Mouse (Mus musculus) kidney, adult 2 months (tissue): ENCODE results near the gene Tbc1d10a. TPM values are rescaled to one million over a fixed set of nuclear protein-coding genes. Genes with fewer than 3 reads are reported as not detected.

Source experiments
- DNase-seq: peaks from one replicate; pipeline ENCODE4 v3.0.0; 2021
- H3K27ac ChIP-seq: fragments of 200-500 bp; 2 replicates; pipeline ENCODE4 v1.5.1; 2012; ENCODE audit warnings: low read depth, low read length, control low read depth, inconsistent platforms; ENCODE audit not compliant: insufficient read depth
- H3K27me3 ChIP-seq: fragments of 200-500 bp; replicated peaks from 2 replicates; pipeline ENCODE4 v1.6.1; 2012; ENCODE audit warnings: mild to moderate bottlenecking, moderate library complexity, low read length, inconsistent platforms; ENCODE audit not compliant: control insufficient read depth, insufficient read depth
- H3K36me3 ChIP-seq: fragments of 200-500 bp; 2 replicates; pipeline ENCODE4 v1.6.1; 2012; ENCODE audit warnings: mild to moderate bottlenecking, moderate library complexity, low read length, inconsistent platforms; ENCODE audit not compliant: control insufficient read depth, insufficient read depth
- H3K4me1 ChIP-seq: fragments of 200-500 bp; 2 replicates; pipeline ENCODE4 v1.6.1; 2011; ENCODE audit warnings: low read length; ENCODE audit not compliant: control insufficient read depth, insufficient read depth
- H3K4me3 ChIP-seq: fragments of 200-500 bp; 2 replicates; pipeline ENCODE4 v1.5.1; 2011; ENCODE audit warnings: mild to moderate bottlenecking, low read depth, low read length, control low read depth; ENCODE audit not compliant: insufficient read depth
- CTCF ChIP-seq: fragments of 200-500 bp; conservative IDR thresholded peaks from 2 replicates; pipeline ENCODE4 v1.5.1; 2011; ENCODE audit warnings: low read depth, mild to moderate bottlenecking, control low read depth, low read length, moderate library complexity, mixed read lengths; ENCODE audit not compliant: insufficient read depth, insufficient read length
- POLR2A ChIP-seq: fragments of 200-500 bp; IDR thresholded peaks from one replicate; pipeline ENCODE4 v1.6.1; 2011; ENCODE audit warnings: low read depth, low read length, control low read depth
- WGBS: fragments of 180-500 bp; shearing (Covaris S2); methylation state at CpG from one replicate; pipeline ENCODE4 v1.1.7; 2018; 5-methylcytosine and 5-hydroxymethylcytosine counted together
- polyA plus RNA-seq: library from polyadenylated mRNA; depleted of rRNA; stranded (reverse); fragments of >200 nt; gene quantifications from 2 replicates; pipeline ENCODE4 v1.2.3, GENCODE M21; 2012

Tbc1d10a gene
- polyA plus RNA-seq, 1 experiment, result 91.4 TPM

DNA sequence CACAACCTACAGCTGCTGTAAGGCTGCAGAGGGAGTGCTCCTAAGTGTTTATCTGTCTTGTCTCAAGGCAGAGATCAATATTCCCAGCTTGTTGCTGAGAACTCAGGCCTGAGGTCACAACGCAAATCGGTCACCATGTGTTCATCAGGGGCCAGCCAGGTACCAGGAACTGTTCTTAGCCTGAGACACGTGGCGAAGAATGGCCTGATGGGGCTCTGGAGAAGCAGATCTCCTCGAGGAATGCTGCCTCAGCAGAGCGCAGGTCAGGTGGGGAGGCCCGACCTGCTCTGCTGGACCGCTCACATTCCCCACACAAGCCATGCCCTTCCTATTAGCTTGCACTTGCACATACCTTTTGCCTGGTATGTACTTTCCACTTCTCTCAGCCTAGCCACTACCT is 10.0 kb downstream of the Tbc1d10a start:
- TF ChIP-seq POLR2A (no peak), CTCF (no peak)
- H3K4me3 ChIP-seq, result no peak overlapping the region
- peak overlapping the region; percentile 97 for H3K27ac ChIP-seq
- no peaks in the 10 kb centered on the region for H3K27me3 ChIP-seq
- no peaks in the 10 kb centered on the region for H3K36me3 ChIP-seq
- peak; percentile 90 for DNase-seq
- peaks cover 65% of the 10 kb centered on the region for H3K4me1 ChIP-seq
- 29% methylated on average over 8 of the region's 8 CpGs for WGBS

GRCm38 (mm10) chr11:4197691-4198090 is 11.1 kb downstream of the Tbc1d10a start:
- 27% methylated on average over 1 of the region's 1 CpGs for WGBS
- H3K4me1 ChIP-seq, result peaks cover 58% of the 10 kb centered on the region
- H3K36me3 ChIP-seq, result no peaks in the 10 kb centered on the region
- H3K4me3 ChIP-seq, result no peak overlapping the region
- no peaks in the 10 kb centered on the region for H3K27me3 ChIP-seq
- DNase-seq, result peak; percentile 96
- TF ChIP-seq POLR2A, result no peak
- TF ChIP-seq CTCF, result no peak
- H3K27ac ChIP-seq, result peak overlapping the region; percentile 97

GRCm38 (mm10) chr11:4201981-4202700 is 15.6 kb downstream of the Tbc1d10a start:
- Histone ChIP-seq H3K27ac (no peak overlapping the region; the same call in 1 of the 2 replicates), H3K36me3 (no peaks in the 10 kb centered on the region), H3K4me1 (peaks cover 35% of the 10 kb centered on the region), H3K4me3 (no peak overlapping the region), H3K27me3 (no peaks in the 10 kb centered on the region)
- DNase-seq, result no peak
- WGBS, result 37% methylated on average over 11 of the region's 11 CpGs
- TF ChIP-seq CTCF (no peak), POLR2A (no peak)

- no peak for DNase-seq
- Histone ChIP-seq H3K36me3 (no peaks in the 10 kb centered on the region), H3K27me3 (no peaks in the 10 kb centered on the region), H3K4me3 (no peak overlapping the region), H3K27ac (peak overlapping the region; percentile 69), H3K4me1 (peaks cover 26% of the 10 kb centered on the region)
- no peak for TF ChIP-seq POLR2A
- no peak for TF ChIP-seq CTCF
- WGBS, result 53% methylated on average over 12 of the region's 12 CpGs
These were observed 16.6 kb downstream of the Tbc1d10a start for GRCm38 (mm10) chr11:4202995-4203704.

DNA sequence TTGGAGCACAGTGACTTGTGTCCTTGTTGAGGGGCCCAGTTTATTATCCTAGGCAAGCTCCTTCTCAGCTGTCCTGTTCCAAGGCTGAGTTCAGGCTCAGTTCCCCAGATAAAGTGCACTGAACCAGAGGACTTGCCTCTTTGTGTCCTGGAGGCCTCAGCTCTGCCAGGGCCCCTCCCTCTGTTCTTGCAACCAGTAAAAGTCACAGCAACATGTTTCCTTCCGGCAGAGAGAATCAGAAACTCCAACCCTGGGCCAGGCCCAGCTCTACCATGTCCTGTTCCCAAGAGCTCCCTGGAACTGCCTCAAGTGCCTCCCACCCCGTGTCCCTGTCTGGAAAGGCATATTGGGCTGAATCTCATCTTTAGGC is 17.1 kb downstream of the Tbc1d10a start:
- peak overlapping the region; percentile 69 for H3K27ac ChIP-seq
- peak; percentile 93 for DNase-seq
- 3% methylated on average over 2 of the region's 2 CpGs for WGBS
- TF ChIP-seq POLR2A (no peak), CTCF (no peak)
- no peaks in the 10 kb centered on the region for H3K27me3 ChIP-seq
- no peak overlapping the region for H3K4me3 ChIP-seq
- no peaks in the 10 kb centered on the region for H3K36me3 ChIP-seq
- H3K4me1 ChIP-seq, result peaks cover 23% of the 10 kb centered on the region

DNA sequence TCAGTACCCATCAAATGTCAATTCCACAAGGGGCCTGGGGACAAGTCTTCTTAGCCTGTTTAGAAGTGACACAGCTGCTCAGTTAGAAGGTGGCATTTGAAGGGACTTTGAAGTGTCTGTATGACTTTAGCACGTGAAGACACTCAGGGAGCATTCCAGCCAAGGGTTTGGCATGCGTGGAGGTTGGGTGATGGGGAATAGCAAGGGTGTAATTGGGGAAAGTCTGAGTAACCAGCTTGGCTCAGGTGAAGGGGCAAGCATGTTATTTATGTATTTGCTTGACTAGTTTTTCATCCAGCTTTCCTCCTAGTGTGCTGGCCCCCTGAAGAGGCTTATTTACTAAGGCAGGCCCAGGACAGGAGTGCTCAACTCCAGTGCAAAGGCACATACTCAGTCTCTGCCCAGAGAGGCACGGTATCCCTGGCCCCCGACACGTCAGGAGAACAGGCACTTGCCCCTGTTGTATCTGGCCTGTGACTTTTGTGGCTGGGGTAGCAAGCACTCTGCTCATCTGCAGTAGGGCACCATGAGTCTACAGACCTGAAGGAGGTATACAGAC is 18.6 kb downstream of the Tbc1d10a start:
- Histone ChIP-seq H3K27me3 (no peaks in the 10 kb centered on the region), H3K4me3 (no peak overlapping the region), H3K27ac (peak overlapping the region; percentile 7; the same call in 1 of the 2 replicates), H3K4me1 (peaks cover 21% of the 10 kb centered on the region), H3K36me3 (no peaks in the 10 kb centered on the region)
- TF ChIP-seq CTCF (no peak), POLR2A (no peak)
- 50% methylated on average over 5 of the region's 5 CpGs for WGBS
- no peak for DNase-seq

GRCm38 (mm10) chr11:4205951-4206350 is 19.4 kb downstream of the Tbc1d10a start:
- Histone ChIP-seq H3K4me3 (no peak overlapping the region), H3K27me3 (no peaks in the 10 kb centered on the region), H3K4me1 (peaks cover 24% of the 10 kb centered on the region), H3K27ac (no peak overlapping the region), H3K36me3 (no peaks in the 10 kb centered on the region)
- DNase-seq, result no peak
- 69% methylated on average over 7 of the region's 7 CpGs for WGBS
- TF ChIP-seq CTCF (no peak), POLR2A (no peak)
